ENCODE assay signal across 9 mouse cellular contexts in genomic region chr10:63377468-63377867, GRCm38 (mm10). TPM values are rescaled to one million over a fixed set of nuclear protein-coding genes. Genes with fewer than 3 reads are reported as not detected.
DNase-seq lines count a peak whose midpoint lies in the region; ATAC-seq and TF ChIP-seq lines count a peak whose summit lies in the region.
"Had no signal": no experiment of that assay in that cellular context is flagged by ENCODE, and none has a peak within 500 bp of the region (broad histone marks: within the 10 kb centered on the region; RNA-seq: fewer than 3 reads in every experiment).

No protein-coding gene starts in this region.

- H3K27me3 ChIP-seq in intestine, embryonic 14.5 days (replicated peaks; ENCODE audit: control insufficient read depth, insufficient read depth, low read length): peaks cover 13% of the 10 kb centered on the region
- 0 out of 2 replicates have a peak, but pooled peaks cover 5% of the 10 kb centered on the region for H3K27me3 ChIP-seq in intestine, embryonic 15.5 days (replicated peaks)
- H3K27me3 ChIP-seq in hindbrain, postnatal 0 days (ENCODE audit: insufficient read depth, low read length): no peaks in the 10 kb centered on the region
- peaks cover 20% of the 10 kb centered on the region for H3K27me3 ChIP-seq in limb, embryonic 10.5 days (ENCODE audit: low read depth, poor library complexity, severe bottlenecking)

- H3K4me3 ChIP-seq in intestine, embryonic 14.5 days (ENCODE audit: low read depth, low read length): no peak overlapping the region
- H3K4me3 ChIP-seq in intestine, embryonic 15.5 days (replicated peaks): no peak overlapping the region
- H3K4me3 ChIP-seq in bone marrow, adult 2 months (replicated peaks; ENCODE audit: control insufficient read depth, low read depth, low read length): no peak overlapping the region
- H3K4me3 ChIP-seq in hindbrain, postnatal 0 days (ENCODE audit: low read length): no peak overlapping the region
- no peak overlapping the region for H3K4me3 ChIP-seq in limb, embryonic 10.5 days
- H3K4me3 ChIP-seq: embryonic facial prominence, embryonic 13.5 days had no signal

- peak; percentile 45; the same call in 1 of the 2 replicates for TF ChIP-seq CTCF in bone marrow, adult 2 months (IDR thresholded peaks at IDR 0.05; ENCODE audit: control insufficient read depth, insufficient read depth, low read length)
- peak; percentile 90 for TF ChIP-seq CTCF in hindbrain, postnatal 0 days (IDR thresholded peaks at IDR 0.05; ENCODE audit: low read depth)

- H3K27ac ChIP-seq in intestine, embryonic 14.5 days (ENCODE audit: low read depth): no peak overlapping the region
- H3K27ac ChIP-seq in intestine, embryonic 15.5 days: no peak overlapping the region
- H3K27ac ChIP-seq in bone marrow, adult 2 months (ENCODE audit: control insufficient read depth, insufficient read depth, low read depth, low read length, poor library complexity): no peak overlapping the region
- H3K27ac ChIP-seq in hindbrain, postnatal 0 days: no peak overlapping the region
- H3K27ac ChIP-seq in limb, embryonic 10.5 days: no peak overlapping the region
- H3K27ac ChIP-seq: embryonic facial prominence, embryonic 13.5 days had no signal

- H3K9me3 ChIP-seq in intestine, embryonic 14.5 days (ENCODE audit: control insufficient read depth, low read length): no peaks in the 10 kb centered on the region
- H3K9me3 ChIP-seq in intestine, embryonic 15.5 days: no peaks in the 10 kb centered on the region
- H3K9me3 ChIP-seq in hindbrain, postnatal 0 days (ENCODE audit: low read length): no peaks in the 10 kb centered on the region
- no peaks in the 10 kb centered on the region for H3K9me3 ChIP-seq in limb, embryonic 10.5 days (replicated peaks)
- H3K9me3 ChIP-seq: embryonic facial prominence, embryonic 13.5 days had no signal

- ATAC-seq in intestine, embryonic 14.5 days (replicated peaks; ENCODE audit: low FRiP score, low TSS enrichment, low read depth): 0 out of 2 replicates have a peak, but pooled peaks have one; percentile 24
- ATAC-seq in intestine, embryonic 15.5 days: no peak
- peak; percentile 80 for ATAC-seq in erythroblast, adult 5-6 weeks (replicated peaks; ENCODE audit: low FRiP score, poor library complexity, severe bottlenecking)
- peak; percentile 39 for ATAC-seq in hindbrain, postnatal 0 days

- no peak overlapping the region for H3K9ac ChIP-seq in intestine, embryonic 14.5 days (ENCODE audit: low read length)
- H3K9ac ChIP-seq in intestine, embryonic 15.5 days: no peak overlapping the region
- H3K9ac ChIP-seq in hindbrain, postnatal 0 days (replicated peaks; ENCODE audit: low read length): no peak overlapping the region
- H3K9ac ChIP-seq: embryonic facial prominence, embryonic 13.5 days had no signal

- 18% methylated on average over 9 of the region's 9 CpGs for WGBS in intestine, embryonic 14.5 days
- WGBS in intestine, embryonic 15.5 days: 19% methylated on average over 9 of the region's 9 CpGs
- WGBS in bone marrow, adult 2 months: 14% methylated on average over 9 of the region's 9 CpGs
- 18% methylated on average over 9 of the region's 9 CpGs for WGBS in hindbrain, postnatal 0 days
- 24% methylated on average over 9 of the region's 9 CpGs for WGBS in limb, embryonic 10.5 days

- H3K36me3 ChIP-seq in intestine, embryonic 14.5 days (ENCODE audit: control insufficient read depth, insufficient read depth, low read length): no peaks in the 10 kb centered on the region
- H3K36me3 ChIP-seq in intestine, embryonic 15.5 days: no peaks in the 10 kb centered on the region
- H3K36me3 ChIP-seq in hindbrain, postnatal 0 days (ENCODE audit: insufficient read depth, low read length): no peaks in the 10 kb centered on the region
- H3K36me3 ChIP-seq in limb, embryonic 10.5 days: no peaks in the 10 kb centered on the region
- H3K36me3 ChIP-seq: embryonic facial prominence, embryonic 13.5 days had no signal

- no peak for TF ChIP-seq POLR2A in bone marrow, adult 2 months (IDR thresholded peaks at IDR 0.05; ENCODE audit: borderline replicate concordance, control insufficient read depth, low read depth, low read length)

- DNase-seq in intestine, embryonic 14.5 days (ENCODE audit: low spot score): peak; percentile 72
- DNase-seq in hindbrain, postnatal 0 days (ENCODE audit: low spot score): peak; percentile 87
- peak; percentile 52 for DNase-seq in limb, embryonic 10.5 days (ENCODE audit: low spot score)
- peak; percentile 18 to 49 for DNase-seq in monocyte, adult 2 months (ENCODE audit: low read depth in 1 of 2, low spot score in 2 of 2)
- DNase-seq in spleen, postnatal 14 days (ENCODE audit: low spot score in 2 of 2): peak; percentile 12 to 51

- 0 out of 2 replicates have a peak, but pooled peaks cover 7% of the 10 kb centered on the region for H3K4me1 ChIP-seq in intestine, embryonic 14.5 days (replicated peaks; ENCODE audit: control insufficient read depth, insufficient read depth, low read length)
- H3K4me1 ChIP-seq in intestine, embryonic 15.5 days (replicated peaks): 0 out of 2 replicates have a peak, but pooled peaks cover 2% of the 10 kb centered on the region
- no peaks in the 10 kb centered on the region; the same call in 1 of the 2 replicates for H3K4me1 ChIP-seq in bone marrow, adult 2 months (ENCODE audit: control insufficient read depth, insufficient read depth, low read length)
- H3K4me1 ChIP-seq in hindbrain, postnatal 0 days (ENCODE audit: insufficient read depth, low read length): no peaks in the 10 kb centered on the region
- H3K4me1 ChIP-seq in limb, embryonic 10.5 days: 0 out of 2 replicates have a peak, but pooled peaks cover 7% of the 10 kb centered on the region

- H3K4me2 ChIP-seq in intestine, embryonic 14.5 days (ENCODE audit: low read length): no peak overlapping the region
- no peak overlapping the region for H3K4me2 ChIP-seq in intestine, embryonic 15.5 days (replicated peaks)
- no peak overlapping the region for H3K4me2 ChIP-seq in hindbrain, postnatal 0 days (ENCODE audit: low read depth, low read length)
- H3K4me2 ChIP-seq: embryonic facial prominence, embryonic 13.5 days had no signal

RNA-seq across cellular contexts. Expression of gene Sirt1, which starts 4.0 kb away (rescaled TPM):
- 6.8 and 6.9 TPM in 2 replicates for polyA plus RNA-seq in intestine, embryonic 14.5 days (2014; fragmentation: Nextera tagmentation; extraction: Ambion mirVana)
- polyA plus RNA-seq in intestine, embryonic 15.5 days (2015; fragmentation: Nextera tagmentation; extraction: Ambion mirVana): 4.0 and 5.2 TPM in 2 replicates
- 11.9 and 19.4 TPM in 2 replicates for polyA plus RNA-seq in bone marrow, adult 2 months (2011; ENCODE audit: insufficient read depth, insufficient read length, low replicate concordance, missing spikeins)
- total RNA-seq in erythroblast, adult 5-6 weeks (2015; ENCODE audit: low replicate concordance): 18.8 and 21.7 TPM in 2 replicates
- total RNA-seq in erythroblast, adult 5-6 weeks (2017; ENCODE audit: low replicate concordance): 30.3 and 31.5 TPM in 2 replicates
- 11.0 and 12.6 TPM in 2 replicates for total RNA-seq in hindbrain, postnatal 0 days (2014; rRNA removed)
- 3.2 and 3.5 TPM in 2 replicates for polyA plus RNA-seq in hindbrain, postnatal 0 days (2015; fragmentation: Nextera tagmentation; extraction: Ambion mirVana)
- polyA plus RNA-seq in limb, embryonic 10.5 days (2016; fragmentation: Nextera tagmentation; extraction: Ambion mirVana): 6.4 and 6.9 TPM in 2 replicates

RNA-seq across cellular contexts. Expression of gene Dnajc12, which starts 4.8 kb away (rescaled TPM):
- polyA plus RNA-seq in intestine, embryonic 14.5 days (2014; fragmentation: Nextera tagmentation; extraction: Ambion mirVana): 7.5 and 8.3 TPM in 2 replicates
- polyA plus RNA-seq in intestine, embryonic 15.5 days (2015; fragmentation: Nextera tagmentation; extraction: Ambion mirVana): 8.6 and 9.8 TPM in 2 replicates
- 0.97 and 1.9 TPM in 2 replicates for polyA plus RNA-seq in bone marrow, adult 2 months (2011; ENCODE audit: insufficient read depth, insufficient read length, low replicate concordance, missing spikeins)
- total RNA-seq in erythroblast, adult 5-6 weeks (2015; ENCODE audit: low replicate concordance): 2.3 and 4.8 TPM in 2 replicates
- total RNA-seq in erythroblast, adult 5-6 weeks (2017; ENCODE audit: low replicate concordance): 0.51 and 0.98 TPM in 2 replicates
- 6.6 and 8.4 TPM in 2 replicates for total RNA-seq in hindbrain, postnatal 0 days (2014; rRNA removed)
- polyA plus RNA-seq in hindbrain, postnatal 0 days (2015; fragmentation: Nextera tagmentation; extraction: Ambion mirVana): 23.4 and 24.2 TPM in 2 replicates
- 7.9 and 9.7 TPM in 2 replicates for polyA plus RNA-seq in limb, embryonic 10.5 days (2016; fragmentation: Nextera tagmentation; extraction: Ambion mirVana)

RNA-seq across cellular contexts. Expression of gene Gm7075, which starts 44.1 kb away (rescaled TPM):
- not detected in 2 replicates for polyA plus RNA-seq in intestine, embryonic 14.5 days (2014; fragmentation: Nextera tagmentation; extraction: Ambion mirVana)
- polyA plus RNA-seq in intestine, embryonic 15.5 days (2015; fragmentation: Nextera tagmentation; extraction: Ambion mirVana): not detected in 2 replicates
- not detected in 2 replicates for polyA plus RNA-seq in bone marrow, adult 2 months (2011; ENCODE audit: insufficient read depth, insufficient read length, low replicate concordance, missing spikeins)
- total RNA-seq in erythroblast, adult 5-6 weeks (2015; ENCODE audit: low replicate concordance): not detected in 2 replicates
- total RNA-seq in erythroblast, adult 5-6 weeks (2017; ENCODE audit: low replicate concordance): not detected in 2 replicates
- not detected in 2 replicates for total RNA-seq in hindbrain, postnatal 0 days (2014; rRNA removed)
- not detected in 2 replicates for polyA plus RNA-seq in hindbrain, postnatal 0 days (2015; fragmentation: Nextera tagmentation; extraction: Ambion mirVana)
- polyA plus RNA-seq in limb, embryonic 10.5 days (2016; fragmentation: Nextera tagmentation; extraction: Ambion mirVana): not detected in 2 replicates
- polyA plus RNA-seq: embryonic facial prominence, embryonic 13.5 days had no signal

RNA-seq across cellular contexts. Expression of gene Ctnna3, which starts 52.4 kb away (rescaled TPM):
- 1.5 and 1.7 TPM in 2 replicates for polyA plus RNA-seq in intestine, embryonic 14.5 days (2014; fragmentation: Nextera tagmentation; extraction: Ambion mirVana)
- polyA plus RNA-seq in intestine, embryonic 15.5 days (2015; fragmentation: Nextera tagmentation; extraction: Ambion mirVana): 0.98 and 1.3 TPM in 2 replicates
- 1.2 TPM in 1 of 2 replicates, not detected in the other for polyA plus RNA-seq in bone marrow, adult 2 months (2011; ENCODE audit: insufficient read depth, insufficient read length, low replicate concordance, missing spikeins)
- not detected in 2 replicates for total RNA-seq in erythroblast, adult 5-6 weeks (2015; ENCODE audit: low replicate concordance)
- total RNA-seq in erythroblast, adult 5-6 weeks (2017; ENCODE audit: low replicate concordance): not detected in 2 replicates
- 2.1 and 2.9 TPM in 2 replicates for total RNA-seq in hindbrain, postnatal 0 days (2014; rRNA removed)
- polyA plus RNA-seq in hindbrain, postnatal 0 days (2015; fragmentation: Nextera tagmentation; extraction: Ambion mirVana): 1.0 and 1.3 TPM in 2 replicates
- polyA plus RNA-seq in limb, embryonic 10.5 days (2016; fragmentation: Nextera tagmentation; extraction: Ambion mirVana): 0.04 TPM in 1 of 2 replicates, not detected in the other

Comparison
In these comparisons a context has a peak if more than half of its experiments do, and no peak if none do; other contexts are left out.
1. DNase-seq: peak in every context shown above with its lines; median percentile 87 in hindbrain, postnatal 0 days; 72 in intestine, embryonic 14.5 days; 52 in limb, embryonic 10.5 days; 34 in monocyte, adult 2 months; 32 in spleen, postnatal 14 days.